Mouse (Mus musculus) neural tube, embryonic 14.5 days (tissue): ENCODE data around the gene Agr3. TPM values are rescaled to one million over a fixed set of nuclear protein-coding genes. Genes with fewer than 3 reads are reported as not detected.

Experiments
- ATAC-seq: fragments of 200-750 bp; cut with Nextera tagmentation; 2 replicates; pipeline ENCODE4 v1.8.0; 2017; ENCODE audit warnings: low read depth, mild to moderate bottlenecking, moderate TSS enrichment, moderate library complexity
- H3K27ac ChIP-seq: fragments of 300-500 bp; sonication (generic); 2 replicates; pipeline ENCODE4 v1.5.1; 2014; ENCODE audit warnings: low read depth, mild to moderate bottlenecking, control low read depth, low read length, moderate library complexity, mixed read lengths
- H3K27me3 ChIP-seq: fragments of 300-500 bp; sonication (generic); 2 replicates; pipeline ENCODE4 v1.6.1; 2014; ENCODE audit warnings: low read length; ENCODE audit not compliant: control insufficient read depth, insufficient read depth
- H3K36me3 ChIP-seq: fragments of 300-500 bp; sonication (generic); 2 replicates; pipeline ENCODE4 v1.6.1; 2014; ENCODE audit warnings: low read length, mixed read lengths; ENCODE audit not compliant: control insufficient read depth, insufficient read depth
- H3K4me1 ChIP-seq: fragments of 300-500 bp; sonication (generic); 2 replicates; pipeline ENCODE4 v1.6.1; 2014; ENCODE audit warnings: low read length; ENCODE audit not compliant: control insufficient read depth, insufficient read depth
- H3K4me2 ChIP-seq: fragments of 300-500 bp; sonication (generic); 2 replicates; pipeline ENCODE4 v1.6.1; 2014; ENCODE audit warnings: mild to moderate bottlenecking, low read depth, low read length, control low read depth
- H3K4me3 ChIP-seq: fragments of 300-500 bp; sonication (generic); 2 replicates; pipeline ENCODE4 v1.5.1; 2014; ENCODE audit warnings: low read depth, low read length, control low read depth, mixed read lengths
- H3K9ac ChIP-seq: fragments of 300-500 bp; sonication (generic); replicated peaks from 2 replicates; pipeline ENCODE4 v1.6.1; 2014; ENCODE audit warnings: low read depth, mild to moderate bottlenecking, control low read depth, low read length, mixed read lengths
- H3K9me3 ChIP-seq: fragments of 300-500 bp; sonication (generic); 2 replicates; pipeline ENCODE4 v1.6.1; 2016; ENCODE audit warnings: low read length; ENCODE audit not compliant: control insufficient read depth
- WGBS: fragments of 180-500 bp; shearing (Covaris S2); extraction: QIAGEN DNeasy Blood & Tissue Kit; methylation state at CpG from one replicate; pipeline ENCODE4 v1.1.7; 2014; 5-methylcytosine and 5-hydroxymethylcytosine counted together
- polyA plus RNA-seq: library from polyadenylated mRNA; unstranded; fragments of >200 nt; fragmentation: Nextera tagmentation; extraction: Ambion mirVana; gene quantifications from 2 replicates; pipeline ENCODE4 v1.2.1, GENCODE M21; 2014

Gene Agr3
- 0.39 TPM in 1 of 2 replicates, not detected in the other for polyA plus RNA-seq

GRCm38 (mm10) chr12:35925402-35925801 lies at the start of gene Agr3:
TSS of gene Agr3 (plus strand) at chr12:35925620.
- ATAC-seq, result no peak
- Histone ChIP-seq H3K4me2 (no peak within 1 kb of the TSS), H3K27me3 (no peaks in the 10 kb centered on the region), H3K27ac (no peak within 1 kb of the TSS), H3K36me3 (no peaks in the 10 kb centered on the region), H3K4me1 (no peaks in the 10 kb centered on the region), H3K9me3 (no peaks in the 10 kb centered on the region), H3K9ac (no peak within 1 kb of the TSS), H3K4me3 (no peak within 1 kb of the TSS)
- 93% methylated on average over 9 of the region's 9 CpGs for WGBS

- WGBS, result 53% methylated on average over 9 of the region's 9 CpGs
Observed at GRCm38 (mm10) chr12:35884892-35885558, 40.4 kb upstream of the Agr3 start.

GRCm38 (mm10) chr12:35889383-35889782 lies 36.0 kb upstream of the Agr3 start:
- Histone ChIP-seq H3K27me3 (no peaks in the 10 kb centered on the region), H3K4me1 (0 out of 2 replicates have a peak, but pooled peaks cover under 1% of the 10 kb centered on the region), H3K27ac (no peak overlapping the region), H3K4me3 (no peak overlapping the region), H3K9me3 (no peaks in the 10 kb centered on the region), H3K9ac (no peak overlapping the region), H3K4me2 (no peak overlapping the region), H3K36me3 (no peaks in the 10 kb centered on the region)
- ATAC-seq, result no peak
- WGBS, result 84% methylated on average over 2 of the region's 2 CpGs

More at GRCm38 (mm10) chr12:35884892-35885558, 40.4 kb upstream of the Agr3 start:
- H3K36me3 ChIP-seq, result no peaks in the 10 kb centered on the region
- no peaks in the 10 kb centered on the region for H3K9me3 ChIP-seq
- no peaks in the 10 kb centered on the region for H3K4me1 ChIP-seq
- H3K27me3 ChIP-seq, result no peaks in the 10 kb centered on the region
- no peak overlapping the region for H3K4me2 ChIP-seq
- no peak overlapping the region for H3K4me3 ChIP-seq
- no peak overlapping the region for H3K27ac ChIP-seq
- no peak overlapping the region for H3K9ac ChIP-seq
- ATAC-seq, result no peak

- no peaks in the 10 kb centered on the region for H3K27me3 ChIP-seq
- H3K9me3 ChIP-seq, result no peaks in the 10 kb centered on the region
- H3K36me3 ChIP-seq, result no peaks in the 10 kb centered on the region
- ATAC-seq, result no peak
- no peak overlapping the region for H3K4me2 ChIP-seq
- 84% methylated on average over 2 of the region's 2 CpGs for WGBS
- no peak overlapping the region for H3K4me3 ChIP-seq
- H3K9ac ChIP-seq, result no peak overlapping the region
- H3K4me1 ChIP-seq, result 0 out of 2 replicates have a peak, but pooled peaks cover 3% of the 10 kb centered on the region
- H3K27ac ChIP-seq, result no peak overlapping the region
Observed at GRCm38 (mm10) chr12:35890756-35891155, 34.7 kb upstream of the Agr3 start.

GRCm38 (mm10) chr12:35894304-35894900 lies 31.0 kb upstream of the Agr3 start:
- Histone ChIP-seq H3K36me3 (no peaks in the 10 kb centered on the region), H3K9ac (no peak overlapping the region), H3K4me1 (0 out of 2 replicates have a peak, but pooled peaks cover 7% of the 10 kb centered on the region), H3K4me3 (no peak overlapping the region), H3K27ac (no peak overlapping the region), H3K4me2 (no peak overlapping the region), H3K27me3 (no peaks in the 10 kb centered on the region), H3K9me3 (no peaks in the 10 kb centered on the region)
- no peak for ATAC-seq
- 12% methylated on average over 6 of the region's 6 CpGs for WGBS

GRCm38 (mm10) chr12:35895875-35896763 lies 29.3 kb upstream of the Agr3 start:
- Histone ChIP-seq H3K4me3 (peak overlapping the region; percentile 38), H3K27ac (peak overlapping the region; percentile 82; the same call in 1 of the 2 replicates), H3K36me3 (no peaks in the 10 kb centered on the region), H3K9ac (peak overlapping the region; percentile 55), H3K4me1 (0 out of 2 replicates have a peak, but pooled peaks cover 7% of the 10 kb centered on the region), H3K27me3 (no peaks in the 10 kb centered on the region), H3K9me3 (no peaks in the 10 kb centered on the region), H3K4me2 (peak overlapping the region; percentile 56)
- ATAC-seq, result peak; percentile 45
- 16% methylated on average over 20 of the region's 20 CpGs for WGBS

- no peaks in the 10 kb centered on the region for H3K27me3 ChIP-seq
- H3K4me3 ChIP-seq, result peak overlapping the region; percentile 38
- no peaks in the 10 kb centered on the region for H3K36me3 ChIP-seq
- H3K4me1 ChIP-seq, result 0 out of 2 replicates have a peak, but pooled peaks cover 7% of the 10 kb centered on the region
- H3K27ac ChIP-seq, result peak overlapping the region; percentile 82; the same call in 1 of the 2 replicates
- no peaks in the 10 kb centered on the region for H3K9me3 ChIP-seq
- H3K9ac ChIP-seq, result peak overlapping the region; percentile 55
- WGBS, result 5% methylated on average over 4 of the region's 4 CpGs
- peak overlapping the region; percentile 56 for H3K4me2 ChIP-seq
- ATAC-seq, result peak; percentile 66
Observed at GRCm38 (mm10) chr12:35896764-35897282, 28.6 kb upstream of the Agr3 start.

- WGBS, result 81% methylated on average over 1 of the region's 1 CpGs
Observed at GRCm38 (mm10) chr12:35910632-35911031, 14.8 kb upstream of the Agr3 start.

More at GRCm38 (mm10) chr12:35910632-35911031, 14.8 kb upstream of the Agr3 start:
- Histone ChIP-seq H3K4me2 (no peak overlapping the region), H3K27ac (no peak overlapping the region), H3K4me1 (no peaks in the 10 kb centered on the region), H3K27me3 (no peaks in the 10 kb centered on the region), H3K36me3 (no peaks in the 10 kb centered on the region), H3K9me3 (no peaks in the 10 kb centered on the region), H3K4me3 (no peak overlapping the region), H3K9ac (no peak overlapping the region)
- no peak for ATAC-seq
